Mouse (Mus musculus): ENCODE data around the gene Pin1. TPM values are rescaled to one million over a fixed set of nuclear protein-coding genes. Genes with fewer than 3 reads are reported as not detected.

Gene Pin1
- polyA plus RNA-seq, 1 experiment from 2014 or later: 61.2 TPM

DNA sequence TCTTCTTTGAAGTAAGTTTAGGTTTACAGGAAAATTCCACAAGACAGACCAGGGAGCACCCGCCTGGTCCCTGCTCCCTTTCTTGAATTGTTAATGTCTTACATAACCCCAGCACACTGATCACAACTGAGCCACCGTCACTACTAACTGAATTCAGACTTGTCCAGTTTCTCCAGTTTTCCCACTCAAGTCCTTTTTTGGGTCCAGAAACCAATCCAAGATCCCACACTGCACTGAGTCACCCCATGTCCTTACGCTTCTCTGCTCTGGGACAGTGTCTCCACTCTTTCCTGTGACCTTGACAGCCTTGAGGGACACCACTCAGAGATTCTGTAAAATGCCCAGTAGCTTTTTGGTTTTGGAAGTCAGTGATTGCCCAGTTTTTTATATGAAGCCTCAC lies 41.0 kb downstream of the Pin1 start:
- 86% methylated on average over 3 of the region's 3 CpGs for WGBS
- H3K4me2 ChIP-seq (replicated peaks; ENCODE audit: low read depth, low read length): no peak overlapping the region
- ATAC-seq (ENCODE audit: low FRiP score, low TSS enrichment): no peak
- H3K36me3 ChIP-seq (ENCODE audit: insufficient read depth, low read length): no peaks in the 10 kb centered on the region
- H3K9me3 ChIP-seq (ENCODE audit: low read length): 0 out of 2 replicates have a peak, but pooled peaks cover 3% of the 10 kb centered on the region
- no peak overlapping the region for H3K9ac ChIP-seq (replicated peaks; ENCODE audit: low read length)
- H3K27me3 ChIP-seq (ENCODE audit: insufficient read depth, low read length): peaks cover 13% of the 10 kb centered on the region
- peaks cover 15% of the 10 kb centered on the region; the same call in 1 of the 2 replicates for H3K4me1 ChIP-seq (ENCODE audit: insufficient read depth, low read length)
- no peak overlapping the region for H3K4me3 ChIP-seq (ENCODE audit: low read length)
- no peak overlapping the region for H3K27ac ChIP-seq (ENCODE audit: low read length)

DNA sequence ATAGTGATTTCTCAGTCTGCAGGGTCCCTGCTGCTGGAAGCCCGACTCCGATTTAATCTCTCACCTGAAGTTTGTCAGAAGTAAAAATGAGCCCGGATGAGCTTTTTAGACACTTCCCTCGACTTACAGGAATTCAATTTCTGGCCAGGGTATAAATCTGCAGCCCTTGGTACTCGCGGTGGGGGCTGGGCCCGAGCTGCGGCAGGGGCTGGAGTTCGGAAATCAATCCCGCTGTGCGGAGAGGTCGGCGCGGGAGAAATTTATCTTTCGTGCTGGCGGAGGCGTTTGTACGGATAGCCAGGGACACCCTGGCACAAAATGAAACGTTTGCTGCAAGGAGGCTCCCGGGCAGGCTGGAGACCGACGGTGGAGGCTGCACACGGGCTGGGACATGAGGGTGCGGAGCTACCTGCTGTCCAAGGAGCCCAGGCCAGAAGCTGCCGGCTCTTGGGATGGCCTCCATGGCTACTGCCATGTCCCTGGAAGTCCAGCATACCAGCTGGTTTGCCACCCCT lies 42.9 kb downstream of the Pin1 start:
- no peaks in the 10 kb centered on the region for H3K36me3 ChIP-seq (ENCODE audit: insufficient read depth, low read length)
- peaks cover 13% of the 10 kb centered on the region for H3K27me3 ChIP-seq (ENCODE audit: insufficient read depth, low read length)
- WGBS: 3% methylated on average over 25 of the region's 25 CpGs
- peak overlapping the region; percentile 59 for H3K9ac ChIP-seq (replicated peaks; ENCODE audit: low read length)
- H3K27ac ChIP-seq (ENCODE audit: low read length): no peak overlapping the region
- H3K4me2 ChIP-seq (replicated peaks; ENCODE audit: low read depth, low read length): peak overlapping the region; percentile 60
- H3K4me1 ChIP-seq (ENCODE audit: insufficient read depth, low read length): peaks cover 11% of the 10 kb centered on the region; the same call in 1 of the 2 replicates
- peak overlapping the region; percentile 41 for H3K4me3 ChIP-seq (ENCODE audit: low read length)
- 0 out of 2 replicates have a peak, but pooled peaks cover 3% of the 10 kb centered on the region for H3K9me3 ChIP-seq (ENCODE audit: low read length)
- no peak for ATAC-seq (ENCODE audit: low FRiP score, low TSS enrichment)

DNA sequence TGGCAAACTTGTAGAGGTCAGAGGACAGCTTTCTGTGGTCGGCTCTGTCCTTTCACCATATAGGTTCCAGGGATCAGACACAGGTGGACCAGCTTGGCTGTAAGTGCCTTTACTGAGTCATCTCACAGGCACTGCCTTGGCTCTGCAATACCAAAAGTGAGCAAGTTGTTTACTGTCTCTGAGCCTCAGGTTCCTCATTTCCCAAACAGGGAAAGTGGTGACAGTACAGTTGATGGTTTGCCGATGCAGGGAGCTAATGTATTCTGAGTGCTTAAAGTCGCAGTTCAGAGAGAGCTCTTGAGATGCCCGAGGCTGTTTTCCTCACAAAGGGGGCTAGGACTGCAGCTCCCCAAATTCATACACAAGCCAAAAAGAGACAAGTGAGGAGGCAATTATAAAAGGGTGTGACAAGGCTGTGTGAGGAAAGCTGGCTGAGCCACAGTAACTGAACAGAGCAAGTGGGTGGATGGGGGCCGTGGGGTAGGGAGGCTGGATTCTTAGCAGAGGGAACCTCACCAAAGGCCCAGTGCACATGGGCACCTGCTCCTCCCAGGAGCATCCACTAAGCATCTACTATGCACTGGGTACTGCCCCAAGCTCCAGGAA lies 44.3 kb downstream of the Pin1 start:
- Histone ChIP-seq H3K9ac (replicated peaks; ENCODE audit: low read length) (no peak overlapping the region), H3K4me2 (replicated peaks; ENCODE audit: low read depth, low read length) (no peak overlapping the region), H3K9me3 (ENCODE audit: low read length) (0 out of 2 replicates have a peak, but pooled peaks cover 6% of the 10 kb centered on the region), H3K4me3 (ENCODE audit: low read length) (no peak overlapping the region), H3K4me1 (ENCODE audit: insufficient read depth, low read length) (peaks cover 8% of the 10 kb centered on the region; the same call in 1 of the 2 replicates), H3K27me3 (ENCODE audit: insufficient read depth, low read length) (peaks cover 13% of the 10 kb centered on the region), H3K36me3 (ENCODE audit: insufficient read depth, low read length) (no peaks in the 10 kb centered on the region), H3K27ac (ENCODE audit: low read length) (no peak overlapping the region)
- 80% methylated on average over 5 of the region's 5 CpGs for WGBS
- ATAC-seq (ENCODE audit: low FRiP score, low TSS enrichment): no peak

DNA sequence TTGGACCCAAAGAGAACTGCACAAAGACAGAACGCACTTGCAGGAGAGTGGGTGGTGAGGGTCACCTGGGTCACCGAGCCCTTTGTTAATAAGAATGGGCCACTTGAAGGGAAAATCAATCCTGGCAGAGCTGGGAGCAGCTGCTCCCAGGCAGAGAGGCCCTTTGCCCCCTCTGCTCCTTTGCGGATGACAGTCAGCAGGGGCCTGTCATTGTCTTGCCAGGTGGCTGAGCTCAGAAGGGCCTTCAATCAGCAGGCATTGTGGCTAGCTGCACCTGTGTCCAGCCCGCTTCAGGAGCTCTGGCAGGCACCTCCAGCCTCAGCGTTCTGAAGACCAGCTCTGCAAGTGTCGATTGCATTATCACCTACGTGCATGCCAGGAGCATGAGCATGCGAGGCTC lies 45.6 kb downstream of the Pin1 start:
- H3K9me3 ChIP-seq (ENCODE audit: low read length): 0 out of 2 replicates have a peak, but pooled peaks cover 6% of the 10 kb centered on the region
- no peak overlapping the region for H3K9ac ChIP-seq (replicated peaks; ENCODE audit: low read length)
- no peak for ATAC-seq (ENCODE audit: low FRiP score, low TSS enrichment)
- H3K27ac ChIP-seq (ENCODE audit: low read length): no peak overlapping the region
- whole genome bisulfite sequencing: 40% methylated on average over 8 of the region's 8 CpGs
- H3K36me3 ChIP-seq (ENCODE audit: insufficient read depth, low read length): no peaks in the 10 kb centered on the region
- H3K4me3 ChIP-seq (ENCODE audit: low read length): no peak overlapping the region
- H3K27me3 ChIP-seq (ENCODE audit: insufficient read depth, low read length): peaks cover 13% of the 10 kb centered on the region
- no peak overlapping the region for H3K4me2 ChIP-seq (replicated peaks; ENCODE audit: low read depth, low read length)
- H3K4me1 ChIP-seq (ENCODE audit: insufficient read depth, low read length): peaks cover 8% of the 10 kb centered on the region; the same call in 1 of the 2 replicates

DNA sequence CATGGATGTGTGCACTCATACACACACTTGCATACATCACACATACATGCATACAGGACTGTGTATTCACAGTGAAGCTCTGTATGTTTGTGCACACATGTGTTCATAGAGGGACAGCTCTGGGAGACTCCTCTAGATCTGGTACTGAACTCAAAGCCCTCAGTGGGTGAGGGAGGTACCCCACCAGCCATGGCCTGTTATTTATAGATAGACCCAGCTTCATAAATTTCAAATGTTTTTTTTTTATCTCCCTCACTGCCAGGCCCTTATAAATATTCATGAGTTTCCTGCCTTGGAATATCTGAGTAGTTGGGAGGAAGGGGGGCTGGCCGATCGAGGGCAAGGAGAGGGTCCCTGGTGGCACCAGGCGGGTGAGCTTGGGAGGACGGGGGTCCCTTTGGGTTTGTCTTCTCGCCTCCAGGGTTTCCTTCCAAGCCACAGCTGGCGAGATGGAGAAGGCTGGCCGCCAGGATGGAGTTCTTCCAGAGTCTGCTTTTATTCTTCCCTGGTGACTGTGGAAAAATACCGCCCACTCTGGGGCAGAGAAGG lies 52.0 kb downstream of the Pin1 start:
- no peak overlapping the region for H3K27ac ChIP-seq (ENCODE audit: low read length)
- no peaks in the 10 kb centered on the region for H3K36me3 ChIP-seq (ENCODE audit: insufficient read depth, low read length)
- H3K4me2 ChIP-seq (replicated peaks; ENCODE audit: low read depth, low read length): no peak overlapping the region
- 0 out of 2 replicates have a peak, but pooled peaks cover 3% of the 10 kb centered on the region for H3K9me3 ChIP-seq (ENCODE audit: low read length)
- 58% methylated on average over 8 of the region's 8 CpGs for WGBS
- no peaks in the 10 kb centered on the region for H3K4me1 ChIP-seq (ENCODE audit: insufficient read depth, low read length)
- no peak overlapping the region for H3K9ac ChIP-seq (replicated peaks; ENCODE audit: low read length)
- H3K4me3 ChIP-seq (ENCODE audit: low read length): no peak overlapping the region
- no peaks in the 10 kb centered on the region for H3K27me3 ChIP-seq (ENCODE audit: insufficient read depth, low read length)
- ATAC-seq (ENCODE audit: low FRiP score, low TSS enrichment): no peak

DNA sequence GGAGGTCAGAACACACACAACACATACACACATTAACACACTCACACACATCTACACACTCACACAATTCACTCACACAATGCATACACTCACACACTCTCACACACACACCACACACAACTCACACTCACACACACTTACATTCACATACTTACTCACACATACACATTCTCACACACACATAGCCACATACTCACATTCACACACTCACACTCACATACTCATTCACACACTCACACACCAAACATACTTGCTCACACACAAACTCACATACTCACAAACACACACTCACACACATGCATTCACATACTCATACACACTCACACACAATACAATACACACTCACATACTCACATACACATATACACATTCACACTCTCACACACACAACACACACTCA lies 53.5 kb downstream of the Pin1 start:
- Histone ChIP-seq H3K27me3 (ENCODE audit: insufficient read depth, low read length) (no peaks in the 10 kb centered on the region), H3K9me3 (ENCODE audit: low read length) (no peaks in the 10 kb centered on the region), H3K4me2 (replicated peaks; ENCODE audit: low read depth, low read length) (no peak overlapping the region)

DNA sequence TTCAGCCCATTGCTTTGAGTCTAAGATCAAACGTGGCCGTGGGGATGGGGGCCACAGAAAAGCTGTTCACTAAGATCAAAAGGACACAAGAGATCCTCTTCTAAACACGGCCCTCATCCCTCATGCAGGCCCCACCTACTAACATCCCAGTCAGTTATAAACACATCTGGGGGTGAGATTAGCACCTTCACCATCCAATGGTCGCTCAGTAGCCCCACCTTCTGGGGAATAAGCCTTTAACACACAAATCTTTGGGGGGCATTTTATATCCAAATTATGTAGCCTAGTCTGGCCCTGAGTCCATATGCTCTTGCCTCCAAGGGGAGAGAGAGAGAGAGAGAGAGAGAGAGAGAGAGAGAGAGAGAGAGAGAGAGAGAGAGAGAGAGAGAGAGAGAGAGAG lies 54.1 kb downstream of the Pin1 start:
- no peak for ATAC-seq (ENCODE audit: low FRiP score, low TSS enrichment)
- Histone ChIP-seq H3K27ac (ENCODE audit: low read length) (no peak overlapping the region), H3K4me1 (ENCODE audit: insufficient read depth, low read length) (no peaks in the 10 kb centered on the region), H3K36me3 (ENCODE audit: insufficient read depth, low read length) (no peaks in the 10 kb centered on the region), H3K27me3 (ENCODE audit: insufficient read depth, low read length) (no peaks in the 10 kb centered on the region), H3K9me3 (ENCODE audit: low read length) (no peaks in the 10 kb centered on the region), H3K4me2 (replicated peaks; ENCODE audit: low read depth, low read length) (no peak overlapping the region), H3K9ac (replicated peaks; ENCODE audit: low read length) (no peak overlapping the region), H3K4me3 (ENCODE audit: low read length) (no peak overlapping the region)
- WGBS: 25% methylated on average over 4 of the region's 4 CpGs

More for the DNA sequence above, 53.5 kb downstream of the Pin1 start:
- Histone ChIP-seq H3K4me1 (ENCODE audit: insufficient read depth, low read length) (no peaks in the 10 kb centered on the region), H3K27ac (ENCODE audit: low read length) (no peak overlapping the region), H3K9ac (replicated peaks; ENCODE audit: low read length) (no peak overlapping the region), H3K36me3 (ENCODE audit: insufficient read depth, low read length) (no peaks in the 10 kb centered on the region), H3K4me3 (ENCODE audit: low read length) (no peak overlapping the region)
- no peak for ATAC-seq (ENCODE audit: low FRiP score, low TSS enrichment)

DNA sequence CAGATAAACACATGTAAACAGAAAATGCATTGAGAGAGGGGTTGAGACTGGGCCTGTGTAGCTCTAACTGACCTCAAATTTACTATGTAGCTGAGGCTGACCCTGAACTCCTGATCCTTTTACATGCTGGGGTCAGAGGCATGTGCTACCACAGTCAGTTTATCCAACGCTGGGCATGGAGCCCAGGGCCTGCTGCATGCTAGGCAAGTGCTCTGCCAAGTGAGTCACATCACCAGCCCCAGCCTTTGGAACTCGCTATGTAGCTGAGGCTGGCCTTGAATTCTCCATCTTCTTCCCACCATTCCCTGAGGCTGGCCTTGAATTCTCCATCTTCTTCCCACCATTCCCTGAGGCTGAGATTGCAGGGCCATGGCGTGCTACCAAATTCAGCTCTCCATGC lies 58.6 kb downstream of the Pin1 start:
- Histone ChIP-seq H3K27ac (ENCODE audit: low read length) (no peak overlapping the region), H3K4me3 (ENCODE audit: low read length) (no peak overlapping the region), H3K9me3 (ENCODE audit: low read length) (no peaks in the 10 kb centered on the region), H3K4me2 (replicated peaks; ENCODE audit: low read depth, low read length) (no peak overlapping the region), H3K4me1 (ENCODE audit: insufficient read depth, low read length) (no peaks in the 10 kb centered on the region), H3K36me3 (ENCODE audit: insufficient read depth, low read length) (no peaks in the 10 kb centered on the region), H3K9ac (replicated peaks; ENCODE audit: low read length) (no peak overlapping the region), H3K27me3 (ENCODE audit: insufficient read depth, low read length) (no peaks in the 10 kb centered on the region)
- WGBS: 86% methylated on average over 3 of the region's 3 CpGs
- no peak for ATAC-seq (ENCODE audit: low FRiP score, low TSS enrichment)

DNA sequence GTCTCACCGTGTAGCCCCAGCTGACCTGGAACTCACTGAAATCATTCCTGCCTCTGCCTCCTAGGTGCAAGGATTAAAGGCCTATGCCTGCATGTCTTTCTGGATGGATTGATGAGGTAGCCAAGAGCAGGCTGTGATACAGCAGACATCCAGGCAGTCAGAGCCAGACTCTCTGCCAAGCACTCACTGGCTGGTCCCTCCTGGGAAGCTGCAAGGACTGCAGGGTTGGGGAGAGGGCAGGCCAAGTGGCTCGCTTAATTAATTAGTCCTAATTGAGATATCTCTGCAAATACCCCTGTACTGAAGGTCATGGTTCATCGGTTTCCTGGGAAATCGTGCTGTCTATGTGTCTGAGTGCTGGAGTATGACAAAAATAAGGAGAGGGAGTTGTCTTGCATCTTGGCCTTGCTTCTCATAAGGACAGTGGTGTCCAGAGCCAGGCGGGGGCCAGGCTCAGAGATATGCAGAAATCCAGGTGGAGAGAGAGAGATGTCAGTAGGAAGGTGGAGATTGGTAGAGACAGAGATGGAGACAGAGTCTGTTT lies 61.1 kb downstream of the Pin1 start:
- H3K27ac ChIP-seq (ENCODE audit: low read length): no peak overlapping the region
- H3K9ac ChIP-seq (replicated peaks; ENCODE audit: low read length): no peak overlapping the region
- no peak overlapping the region for H3K4me2 ChIP-seq (replicated peaks; ENCODE audit: low read depth, low read length)
- ATAC-seq (ENCODE audit: low FRiP score, low TSS enrichment): no peak
- WGBS: 55% methylated on average over 5 of the region's 5 CpGs
- no peaks in the 10 kb centered on the region for H3K4me1 ChIP-seq (ENCODE audit: insufficient read depth, low read length)
- H3K27me3 ChIP-seq (ENCODE audit: insufficient read depth, low read length): no peaks in the 10 kb centered on the region
- H3K9me3 ChIP-seq (ENCODE audit: low read length): no peaks in the 10 kb centered on the region
- H3K36me3 ChIP-seq (ENCODE audit: insufficient read depth, low read length): no peaks in the 10 kb centered on the region
- no peak overlapping the region for H3K4me3 ChIP-seq (ENCODE audit: low read length)

DNA sequence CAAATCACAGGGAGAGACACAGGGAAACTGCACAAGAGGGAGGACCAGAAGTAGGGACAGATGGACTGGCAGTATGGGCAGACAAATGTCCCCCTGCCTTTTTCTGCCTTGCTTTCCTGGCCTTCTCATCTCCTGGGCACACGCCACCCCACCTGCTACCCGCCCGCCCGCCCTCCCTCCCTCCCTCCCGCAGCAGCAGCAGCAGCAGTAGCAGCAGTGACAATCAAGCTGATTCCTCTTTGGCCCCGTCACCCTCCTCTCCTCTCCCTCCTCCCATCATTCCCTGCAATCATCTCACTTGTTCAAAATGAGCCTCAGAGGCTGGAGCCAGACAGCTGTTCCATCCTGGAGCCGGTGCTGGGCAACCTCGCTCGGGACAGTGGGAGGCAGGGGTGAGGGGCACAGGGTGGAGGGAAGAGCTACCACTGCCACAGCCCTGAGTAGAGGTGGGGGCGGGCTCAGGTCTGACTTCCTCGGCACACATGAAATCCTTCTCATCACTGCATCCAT lies 61.6 kb downstream of the Pin1 start:
- no peaks in the 10 kb centered on the region for H3K9me3 ChIP-seq (ENCODE audit: low read length)
- H3K9ac ChIP-seq (replicated peaks; ENCODE audit: low read length): no peak overlapping the region
- H3K4me2 ChIP-seq (replicated peaks; ENCODE audit: low read depth, low read length): no peak overlapping the region
- WGBS: 33% methylated on average over 11 of the region's 11 CpGs
- H3K36me3 ChIP-seq (ENCODE audit: insufficient read depth, low read length): no peaks in the 10 kb centered on the region
- H3K27ac ChIP-seq (ENCODE audit: low read length): no peak overlapping the region
- H3K4me1 ChIP-seq (ENCODE audit: insufficient read depth, low read length): no peaks in the 10 kb centered on the region
- no peak for ATAC-seq (ENCODE audit: low FRiP score, low TSS enrichment)
- no peak overlapping the region for H3K4me3 ChIP-seq (ENCODE audit: low read length)
- H3K27me3 ChIP-seq (ENCODE audit: insufficient read depth, low read length): no peaks in the 10 kb centered on the region

Measured in kidney, embryonic 16.5 days (tissue).